Mouse (Mus musculus) liver, embryonic 14.5 days (tissue): ENCODE results near the gene Qrich2. TPM values are rescaled to one million over a fixed set of nuclear protein-coding genes. Genes with fewer than 3 reads are reported as not detected.

ENCODE experiments used
- ATAC-seq: fragments of 200-750 bp; cut with Nextera tagmentation; 2 replicates; pipeline ENCODE4 v1.8.0; 2017; ENCODE audit warnings: moderate number of reproducible peaks, mild to moderate bottlenecking, moderate library complexity; ENCODE audit not compliant: insufficient read depth
- DNase-seq, 3 experiments: peaks; one replicate each; pipeline ENCODE4 v3.0.0-alpha.2; 2012 to 2013; ENCODE audit warnings: low read depth in 3 of 3, low spot score in 3 of 3
- H3K27ac ChIP-seq: fragments of 300-500 bp; sonication (generic); 2 replicates; pipeline ENCODE4 v1.5.1; 2014; ENCODE audit warnings: moderate library complexity, mild to moderate bottlenecking, control low read depth, inconsistent platforms
- H3K27me3 ChIP-seq: fragments of 300-500 bp; sonication (generic); 2 replicates; pipeline ENCODE4 v1.6.1; 2014; ENCODE audit warnings: mild to moderate bottlenecking, low read length, moderate library complexity; ENCODE audit not compliant: control insufficient read depth, insufficient read depth
- H3K36me3 ChIP-seq: fragments of 300-500 bp; sonication (generic); replicated peaks from 2 replicates; pipeline ENCODE4 v1.6.1; 2014; ENCODE audit warnings: low read depth; ENCODE audit not compliant: control insufficient read depth, insufficient read depth
- H3K4me1 ChIP-seq, 2 experiments: fragments of 200-500 bp in 1 of 2; fragments of 300-500 bp in 1 of 2; sonication (generic) in 1 of 2; replicated peaks; 2 replicates each; pipeline ENCODE4 v1.6.1; 2012 to 2014; ENCODE audit warnings: antibody characterized with exemption in 1 of 2, inconsistent platforms in 1 of 2, low read length in 1 of 2; ENCODE audit not compliant: control insufficient read depth in 2 of 2, insufficient read depth in 2 of 2
- H3K4me2 ChIP-seq: fragments of 300-500 bp; sonication (generic); 2 replicates; pipeline ENCODE4 v1.6.1; 2014; ENCODE audit warnings: low read depth, mild to moderate bottlenecking, control low read depth, moderate library complexity
- H3K4me3 ChIP-seq, 2 experiments: fragments of 200-500 bp in 1 of 2; fragments of 300-500 bp in 1 of 2; sonication (generic) in 1 of 2; 2 replicates each; pipeline ENCODE4 v1.5.1; 2012 to 2014; ENCODE audit warnings: low read depth in 2 of 2, low read length in 2 of 2, mild to moderate bottlenecking in 2 of 2, control low read depth in 1 of 2, inconsistent platforms in 1 of 2, moderate library complexity in 1 of 2; ENCODE audit not compliant: insufficient read depth in 1 of 2
- H3K9ac ChIP-seq: fragments of 300-500 bp; sonication (generic); replicated peaks from 2 replicates; pipeline ENCODE4 v1.6.1; 2014; ENCODE audit warnings: mild to moderate bottlenecking, control low read depth, moderate library complexity
- H3K9me3 ChIP-seq: fragments of 300-500 bp; sonication (generic); 2 replicates; pipeline ENCODE4 v1.6.1; 2016; ENCODE audit warnings: low read length, mixed read lengths; ENCODE audit not compliant: control insufficient read depth
- CTCF ChIP-seq: IDR thresholded peaks from 2 replicates; pipeline ENCODE4 v1.5.1; 2016; ENCODE audit warnings: antibody characterized with exemption, low read depth, control low read depth
- EP300 ChIP-seq: IDR thresholded peaks from 2 replicates; pipeline ENCODE4 v1.6.1; 2016; ENCODE audit warnings: antibody characterized with exemption, low read depth
- WGBS: fragments of 180-500 bp; shearing (Covaris S2); extraction: QIAGEN DNeasy Blood & Tissue Kit; methylation state at CpG from one replicate; pipeline ENCODE4 v1.1.7; 2014; ENCODE audit not compliant: insufficient replicate concordance; 5-methylcytosine and 5-hydroxymethylcytosine counted together
- polyA plus RNA-seq, 2 experiments: library from polyadenylated mRNA; depleted of rRNA in 1 of 2; stranded (reverse) in 1 of 2; unstranded in 1 of 2; fragments of >200 nt; fragmentation: Nextera tagmentation in 1 of 2; extraction: Ambion mirVana in 1 of 2; gene quantifications; 2 replicates each; pipeline versions ENCODE4 v1.2.1 to v1.2.3; 2012 to 2014

Qrich2 gene
- polyA plus RNA-seq, 2 experiments: 0.01 to 0.08 TPM

DNA sequence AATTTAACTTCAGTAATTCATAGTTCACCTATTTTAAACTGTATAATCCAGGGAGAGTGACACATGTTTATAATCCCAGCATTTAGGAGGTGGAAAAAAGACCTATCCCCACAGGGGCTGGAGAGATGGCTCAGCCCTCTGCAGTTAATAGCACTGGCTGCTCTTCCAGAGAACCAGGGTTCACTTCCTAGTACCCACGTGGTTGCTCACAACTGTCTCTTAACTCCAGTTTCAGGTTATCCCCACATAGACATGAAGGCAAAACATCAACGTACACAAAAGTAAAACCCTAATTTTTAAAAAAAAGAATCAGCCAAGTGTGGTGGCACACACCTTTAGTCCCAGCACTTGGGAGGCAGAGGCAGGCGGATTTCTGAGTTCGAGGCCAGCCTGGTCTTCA lies 60.4 kb downstream of the Qrich2 start:
- Histone ChIP-seq H3K9ac (no peak overlapping the region), H3K36me3 (no peaks in the 10 kb centered on the region), H3K9me3 (no peaks in the 10 kb centered on the region), H3K4me2 (no peak overlapping the region), H3K27me3 (no peaks in the 10 kb centered on the region), H3K27ac (no peak overlapping the region), H3K4me1 (peaks cover 0 to under 1% of the 10 kb centered on the region in 2 experiments; a peak in 1 of 4 replicates), H3K4me3 (no peak overlapping the region)
- DNase-seq: no peak
- TF ChIP-seq EP300: no peak
- no peak for ATAC-seq
- 62% methylated on average over 4 of the region's 4 CpGs for WGBS

- H3K27ac ChIP-seq: no peak overlapping the region
- WGBS: 6% methylated on average over 4 of the region's 4 CpGs
- no peak for DNase-seq
These were observed 65.5 kb downstream of the Qrich2 start for GRCm38 (mm10) chr11:116400560-116400959.

DNA sequence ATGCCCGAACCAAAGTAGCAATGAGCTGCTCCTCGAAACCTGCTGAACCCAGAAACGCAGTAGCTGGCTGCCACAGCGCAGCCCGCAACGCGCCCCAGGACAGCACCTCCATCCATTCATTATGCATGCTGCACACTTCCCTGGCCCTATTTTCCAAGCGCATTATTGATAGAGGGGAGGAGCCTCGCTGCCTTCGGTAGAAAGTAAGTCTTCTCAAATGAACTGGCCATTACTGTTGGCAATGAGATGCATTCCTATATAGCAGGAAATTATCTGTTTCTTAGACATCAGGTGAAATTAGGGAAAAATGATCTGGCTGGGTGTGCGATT lies 67.7 kb downstream of the Qrich2 start:
- Histone ChIP-seq H3K4me1 (peaks cover 0 to 7% of the 10 kb centered on the region in 2 experiments; a peak in 1 of 4 replicates), H3K9me3 (no peaks in the 10 kb centered on the region), H3K36me3 (peaks cover 5% of the 10 kb centered on the region), H3K4me3 (no peak overlapping the region), H3K27me3 (no peaks in the 10 kb centered on the region), H3K4me2 (no peak overlapping the region), H3K27ac (no peak overlapping the region), H3K9ac (no peak overlapping the region)
- ATAC-seq: no peak
- WGBS: 85% methylated on average over 11 of the region's 11 CpGs
- DNase-seq: no peak
- TF ChIP-seq EP300 (no peak), CTCF (no peak)

More at GRCm38 (mm10) chr11:116400560-116400959, 65.5 kb downstream of the Qrich2 start:
- Histone ChIP-seq H3K4me1 (0 out of 4 replicates have a peak, but pooled peaks cover 0 to 3% of the 10 kb centered on the region in 2 experiments), H3K36me3 (peaks cover 1% of the 10 kb centered on the region), H3K27me3 (no peaks in the 10 kb centered on the region), H3K4me3 (no peak overlapping the region), H3K4me2 (no peak overlapping the region), H3K9me3 (no peaks in the 10 kb centered on the region), H3K9ac (no peak overlapping the region)
- no peak for TF ChIP-seq EP300
- TF ChIP-seq CTCF: no peak
- no peak for ATAC-seq

DNA sequence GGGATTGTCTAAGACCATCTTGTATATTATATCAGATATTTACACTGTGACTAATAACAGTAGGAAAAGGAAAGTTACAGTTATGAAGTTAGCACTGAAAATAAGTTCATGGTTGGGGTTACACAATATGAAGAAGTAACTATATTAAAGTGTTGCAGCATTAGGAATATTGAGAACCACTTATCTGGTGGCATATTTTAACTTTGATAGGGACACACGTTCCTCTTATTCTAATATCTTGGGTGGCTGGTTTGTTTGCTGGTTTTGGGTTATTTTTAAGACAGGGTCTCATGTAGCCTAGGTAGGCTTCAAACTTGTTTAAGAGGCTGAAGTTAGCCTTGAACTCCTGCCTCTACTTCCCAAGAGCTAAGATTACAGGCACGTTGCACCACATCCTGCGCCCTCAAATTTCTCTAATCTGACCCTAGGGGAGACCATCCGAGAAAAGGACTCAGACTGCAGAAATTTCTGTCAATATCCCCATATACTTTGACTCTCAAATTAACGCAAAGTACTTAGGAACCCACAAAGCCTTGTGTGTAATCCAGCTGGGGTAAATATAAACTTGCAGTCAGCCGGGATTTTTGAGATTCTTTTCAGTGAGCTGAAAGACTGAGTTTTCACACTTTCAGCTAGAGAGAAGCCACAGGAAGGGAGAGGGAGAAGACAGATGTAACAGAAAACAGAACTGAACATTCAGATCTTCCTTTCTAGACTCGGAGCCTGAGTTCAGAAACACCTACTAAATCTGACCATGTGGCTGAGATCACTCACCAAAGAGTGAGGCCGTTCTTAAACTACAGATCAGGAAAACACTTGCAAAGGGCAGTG lies 68.3 kb downstream of the Qrich2 start:
- ATAC-seq (no peak), DNase-seq (no peak)
- Histone ChIP-seq H3K9ac (no peak overlapping the region), H3K4me1 (peaks cover 0 to 7% of the 10 kb centered on the region in 2 experiments; a peak in 1 of 4 replicates), H3K27ac (no peak overlapping the region), H3K27me3 (no peaks in the 10 kb centered on the region), H3K36me3 (peaks cover 5% of the 10 kb centered on the region), H3K9me3 (no peaks in the 10 kb centered on the region), H3K4me3 (no peak overlapping the region), H3K4me2 (no peak overlapping the region)
- WGBS: 52% methylated on average over 8 of the region's 8 CpGs
- TF ChIP-seq CTCF (no peak), EP300 (no peak)

- H3K9me3 ChIP-seq: no peaks in the 10 kb centered on the region
- peaks cover 0 to 7% of the 10 kb centered on the region in 2 experiments; a peak in 1 of 4 replicates for H3K4me1 ChIP-seq
- ATAC-seq (no peak), DNase-seq (no peak)
- H3K36me3 ChIP-seq: peaks cover 5% of the 10 kb centered on the region
- no peak overlapping the region for H3K4me2 ChIP-seq
- H3K9ac ChIP-seq: no peak overlapping the region
- TF ChIP-seq EP300 (no peak), CTCF (no peak)
- no peak overlapping the region for H3K4me3 ChIP-seq
- H3K27ac ChIP-seq: no peak overlapping the region
- 82% methylated on average over 3 of the region's 3 CpGs for WGBS
- H3K27me3 ChIP-seq: no peaks in the 10 kb centered on the region
These were observed 69.1 kb downstream of the Qrich2 start for GRCm38 (mm10) chr11:116396934-116397330.
